Mouse (Mus musculus) lung, postnatal 0 days (tissue): ENCODE data around the gene Myh10.

ENCODE experiments used
- CTCF ChIP-seq: IDR thresholded peaks from 2 replicates; pipeline ENCODE4 v1.5.1; 2016; ENCODE audit warnings: antibody characterized with exemption, mild to moderate bottlenecking
- EP300 ChIP-seq: IDR thresholded peaks from 2 replicates; pipeline ENCODE4 v1.6.1; 2016; ENCODE audit warnings: antibody characterized with exemption, mild to moderate bottlenecking, control low read depth

DNA sequence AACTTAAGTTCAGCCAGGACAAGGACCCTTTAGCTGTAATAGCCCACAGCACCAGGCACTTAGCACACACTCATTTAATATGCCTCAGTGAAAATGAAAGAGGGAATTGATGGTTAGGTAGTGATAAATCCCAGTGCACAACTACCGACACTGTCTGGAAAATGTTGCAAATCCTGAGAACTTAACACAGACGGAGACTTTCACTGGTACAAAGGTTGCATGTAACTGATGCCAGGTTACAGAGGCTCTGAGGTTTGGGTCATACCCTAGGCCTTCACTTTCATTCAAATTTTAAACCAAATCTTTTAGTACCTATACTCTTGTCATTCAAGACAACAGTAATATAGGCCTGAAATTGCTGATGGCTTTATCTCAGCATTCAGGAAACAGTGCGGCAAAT is 166.0 kb downstream of the Myh10 start:
- no peak for TF ChIP-seq CTCF
- TF ChIP-seq EP300, result no peak
